Mouse (Mus musculus) embryonic fibroblast, embryonic 13.5 days (primary cell): ENCODE data around the gene Commd7.

Source experiments
- CTCF ChIP-seq: IDR thresholded peaks from 2 replicates; pipeline ENCODE4 v1.5.1; 2011; ENCODE audit warnings: mild to moderate bottlenecking, control low read depth, low read length, moderate library complexity, borderline replicate concordance; ENCODE audit not compliant: insufficient read depth
- POLR2A ChIP-seq: IDR thresholded peaks from 2 replicates; pipeline ENCODE4 v1.6.1; 2011; ENCODE audit warnings: low read depth, mild to moderate bottlenecking, control low read depth, low read length, moderate library complexity

- TF ChIP-seq CTCF (no peak), POLR2A (no peak)
Measured at GRCm38 (mm10) chr2:153576150-153576549, 56.4 kb downstream of the Commd7 start.
